ENCODE assay signal across 11 mouse cellular contexts in the genomic region with DNA sequence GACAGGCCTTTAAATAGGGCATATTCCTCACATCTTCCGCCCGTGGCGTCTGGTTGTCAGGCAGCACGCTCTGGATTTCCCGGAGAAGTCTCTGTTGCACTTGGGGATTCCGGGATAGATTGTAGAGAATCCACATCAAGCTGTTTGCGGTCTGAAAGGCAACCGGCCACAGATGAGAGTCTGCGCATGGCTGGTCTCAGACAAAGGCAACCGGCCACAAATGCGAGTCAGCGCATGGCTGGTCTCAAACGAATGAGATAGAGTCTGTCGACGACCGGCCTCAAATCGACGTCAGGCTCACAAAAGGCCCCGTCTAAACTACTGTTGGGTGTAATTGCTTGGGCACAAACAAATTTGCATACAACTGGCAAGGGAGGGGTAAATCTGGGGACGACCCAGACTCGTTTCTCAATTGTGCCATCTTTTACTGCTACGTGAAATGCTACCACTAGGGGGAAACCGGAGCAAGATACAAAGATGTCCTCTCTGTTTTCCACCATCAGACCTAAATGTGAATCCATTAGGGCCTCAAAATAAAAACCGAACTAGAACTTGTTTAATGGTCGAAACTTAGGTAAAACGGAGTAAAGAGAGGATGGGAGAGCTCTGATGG. TPM values are rescaled to one million over a fixed set of nuclear protein-coding genes. Genes with fewer than 3 reads are reported as not detected.
DNase-seq lines count a peak whose midpoint lies in the region; ATAC-seq lines count a peak whose summit lies in the region.
"Had no signal": no experiment of that assay in that cellular context is flagged by ENCODE, and none has a peak within 500 bp of the region (broad histone marks: within the 10 kb centered on the region; RNA-seq: fewer than 3 reads in every experiment).

No protein-coding gene starts in this region.

- H3K9ac ChIP-seq in forebrain, embryonic 11.5 days (ENCODE audit: low read length) = no peak overlapping the region
- H3K9ac ChIP-seq in forebrain, embryonic 12.5 days = no peak overlapping the region

- no peak for DNase-seq in forebrain, embryonic 11.5 days (ENCODE audit: low spot score)
- peak; percentile 26 to 33 for DNase-seq in B cell, adult 2 months
- DNase-seq in embryo, embryonic 10.5 days (ENCODE audit: low spot score) = peak; percentile 65
- peak; percentile 30 for DNase-seq in midbrain, embryonic 10.5 days (ENCODE audit: low spot score)
- no peak for DNase-seq in testis, postnatal 10 days (ENCODE audit: low spot score)
- no peak for DNase-seq in layer of hippocampus, adult 9-11 months
- no peak for DNase-seq in layer of hippocampus, postnatal 25 days (ENCODE audit: extremely low spot score in 1 of 2, low spot score in 1 of 2)

- no peak overlapping the region for H3K4me3 ChIP-seq in forebrain, embryonic 11.5 days (ENCODE audit: low read depth, low read length)
- no peak overlapping the region for H3K4me3 ChIP-seq in forebrain, embryonic 12.5 days (replicated peaks)
- no peak overlapping the region for H3K4me3 ChIP-seq in midbrain, embryonic 10.5 days
- H3K4me3 ChIP-seq: myocyte had no signal

- H3K27me3 ChIP-seq in forebrain, embryonic 11.5 days (ENCODE audit: control insufficient read depth, insufficient read depth, low read length) = no peaks in the 10 kb centered on the region; the same call in 1 of the 2 replicates
- H3K27me3 ChIP-seq in forebrain, embryonic 12.5 days = peaks cover 27% of the 10 kb centered on the region; the same call in 1 of the 2 replicates
- peaks cover 56% of the 10 kb centered on the region for H3K27me3 ChIP-seq in midbrain, embryonic 10.5 days (ENCODE audit: low read depth, poor library complexity, severe bottlenecking)
- H3K27me3 ChIP-seq: Patski had no signal

- H3K36me3 ChIP-seq in forebrain, embryonic 11.5 days (ENCODE audit: control insufficient read depth, insufficient read depth, low read length) = no peaks in the 10 kb centered on the region
- H3K36me3 ChIP-seq in forebrain, embryonic 12.5 days (replicated peaks) = no peaks in the 10 kb centered on the region
- no peaks in the 10 kb centered on the region for H3K36me3 ChIP-seq in midbrain, embryonic 10.5 days

- 48% methylated on average over 26 of the region's 26 CpGs for WGBS in forebrain, embryonic 11.5 days
- WGBS in forebrain, embryonic 12.5 days = 49% methylated on average over 26 of the region's 26 CpGs
- 49% methylated on average over 26 of the region's 26 CpGs for WGBS in midbrain, embryonic 10.5 days

- no peak overlapping the region for H3K27ac ChIP-seq in forebrain, embryonic 11.5 days (ENCODE audit: low read depth, low read length)
- H3K27ac ChIP-seq in forebrain, embryonic 12.5 days = no peak overlapping the region
- H3K27ac ChIP-seq in midbrain, embryonic 10.5 days (replicated peaks) = peak overlapping the region; percentile 10; the same call in 1 of the 2 replicates

- no peaks in the 10 kb centered on the region for H3K4me1 ChIP-seq in forebrain, embryonic 11.5 days (replicated peaks; ENCODE audit: control insufficient read depth, insufficient read depth, low read length)
- no peaks in the 10 kb centered on the region for H3K4me1 ChIP-seq in forebrain, embryonic 12.5 days
- peaks cover 9% of the 10 kb centered on the region; the same call in 1 of the 2 replicates for H3K4me1 ChIP-seq in midbrain, embryonic 10.5 days

- peak; percentile 55; the same call in 1 of the 2 replicates for ATAC-seq in forebrain, embryonic 11.5 days (replicated peaks; ENCODE audit: low FRiP score)
- no peak for ATAC-seq in forebrain, embryonic 12.5 days (ENCODE audit: low FRiP score)
- ATAC-seq: Patski had no signal

- no peak overlapping the region for H3K4me2 ChIP-seq in forebrain, embryonic 11.5 days (ENCODE audit: low read depth, low read length, severe bottlenecking)
- no peak overlapping the region for H3K4me2 ChIP-seq in forebrain, embryonic 12.5 days

- H3K9me3 ChIP-seq in forebrain, embryonic 11.5 days (ENCODE audit: control insufficient read depth, low read length) = no peaks in the 10 kb centered on the region
- no peaks in the 10 kb centered on the region for H3K9me3 ChIP-seq in forebrain, embryonic 12.5 days
- no peaks in the 10 kb centered on the region for H3K9me3 ChIP-seq in midbrain, embryonic 10.5 days (replicated peaks)

RNA-seq across cellular contexts. Expression of gene Pfdn4, which starts 8.2 kb away (rescaled TPM):
- 105 and 130 TPM in 2 replicates for polyA plus RNA-seq in forebrain, embryonic 11.5 days (2014; fragmentation: Nextera tagmentation; extraction: Ambion mirVana)
- polyA plus RNA-seq in forebrain, embryonic 12.5 days (2016; fragmentation: Nextera tagmentation; extraction: Ambion mirVana) = 139 and 140 TPM in 2 replicates
- polyA plus RNA-seq in midbrain, embryonic 10.5 days (2016; fragmentation: Nextera tagmentation; extraction: Ambion mirVana) = 97.8 and 106 TPM in 2 replicates
- 10 to 100 TPM; 32.1 TPM for total RNA-seq in layer of hippocampus, postnatal 25 days (2021)

RNA-seq across cellular contexts. Expression of gene Cyp24a1, which starts 8.9 kb away (rescaled TPM):
- 0.07 TPM in 1 of 2 replicates, not detected in the other for polyA plus RNA-seq in forebrain, embryonic 11.5 days (2014; fragmentation: Nextera tagmentation; extraction: Ambion mirVana)
- 0.06 TPM in 1 of 2 replicates, not detected in the other for polyA plus RNA-seq in forebrain, embryonic 12.5 days (2016; fragmentation: Nextera tagmentation; extraction: Ambion mirVana)
- polyA plus RNA-seq in midbrain, embryonic 10.5 days (2016; fragmentation: Nextera tagmentation; extraction: Ambion mirVana) = not detected in 2 replicates
- not detected for total RNA-seq in layer of hippocampus, postnatal 25 days (2021)
- polyA plus RNA-seq: large intestine, adult 2 months had no signal

Comparison
In these comparisons a context has a peak if more than half of its experiments do, and no peak if none do; other contexts are left out.
1. DNase-seq: peak in B cell, adult 2 months (2 of 2), embryo, embryonic 10.5 days (single experiment) and midbrain, embryonic 10.5 days (single experiment); none in forebrain, embryonic 11.5 days (single experiment), testis, postnatal 10 days (single experiment), layer of hippocampus, adult 9-11 months (single experiment) and layer of hippocampus, postnatal 25 days (0 of 2).